Mouse (Mus musculus) liver, embryonic 13.5 days (tissue): ENCODE data around the gene Slc12a5. TPM values are rescaled to one million over a fixed set of nuclear protein-coding genes. Genes with fewer than 3 reads are reported as not detected.
A peak's percentile ranks its signal among the peaks of the same experiment; 100 is the strongest.

ENCODE experiments used
- ATAC-seq: fragments of 200-750 bp; cut with Nextera tagmentation; 2 replicates; pipeline ENCODE4 v1.8.0; 2017; ENCODE audit warnings: low read depth, mild to moderate bottlenecking, moderate number of reproducible peaks, moderate library complexity
- DNase-seq: peaks from one replicate; pipeline ENCODE4 v3.0.0; 2022
- H3K27ac ChIP-seq: fragments of 300-500 bp; sonication (generic); 2 replicates; pipeline ENCODE4 v1.5.1; 2015; ENCODE audit warnings: moderate library complexity, mild to moderate bottlenecking, inconsistent platforms
- H3K27me3 ChIP-seq: fragments of 300-500 bp; sonication (generic); 2 replicates; pipeline ENCODE4 v1.6.1; 2015; ENCODE audit warnings: mild to moderate bottlenecking, inconsistent platforms
- H3K36me3 ChIP-seq: fragments of 300-500 bp; sonication (generic); 2 replicates; pipeline ENCODE4 v1.6.1; 2015; ENCODE audit warnings: mild to moderate bottlenecking, inconsistent platforms
- H3K4me1 ChIP-seq: fragments of 300-500 bp; sonication (generic); replicated peaks from 2 replicates; pipeline ENCODE4 v1.6.1; 2015; ENCODE audit warnings: inconsistent platforms
- H3K4me2 ChIP-seq: fragments of 300-500 bp; sonication (generic); 2 replicates; pipeline ENCODE4 v1.6.1; 2015; ENCODE audit warnings: inconsistent platforms, mild to moderate bottlenecking, moderate library complexity
- H3K4me3 ChIP-seq: fragments of 300-500 bp; sonication (generic); replicated peaks from 2 replicates; pipeline ENCODE4 v1.5.1; 2015; ENCODE audit warnings: mild to moderate bottlenecking, inconsistent platforms
- H3K9ac ChIP-seq: fragments of 300-500 bp; sonication (generic); 2 replicates; pipeline ENCODE4 v1.6.1; 2015; ENCODE audit warnings: mild to moderate bottlenecking, inconsistent platforms
- H3K9me3 ChIP-seq: fragments of 300-500 bp; sonication (generic); replicated peaks from 2 replicates; pipeline ENCODE4 v1.6.1; 2016; ENCODE audit warnings: inconsistent platforms
- WGBS: fragments of 180-500 bp; shearing (Covaris S2); methylation state at CpG from one replicate; pipeline ENCODE4 v1.1.7; 2015; ENCODE audit not compliant: insufficient replicate concordance; 5-methylcytosine and 5-hydroxymethylcytosine counted together
- polyA plus RNA-seq: library from polyadenylated mRNA; unstranded; fragments of >200 nt; fragmentation: Nextera tagmentation; extraction: Ambion mirVana; gene quantifications from 2 replicates; pipeline ENCODE4 v1.2.1, GENCODE M21; 2015

Slc12a5 gene
- polyA plus RNA-seq, 1 experiment from 2014 or later, result 0.18 TPM

DNA sequence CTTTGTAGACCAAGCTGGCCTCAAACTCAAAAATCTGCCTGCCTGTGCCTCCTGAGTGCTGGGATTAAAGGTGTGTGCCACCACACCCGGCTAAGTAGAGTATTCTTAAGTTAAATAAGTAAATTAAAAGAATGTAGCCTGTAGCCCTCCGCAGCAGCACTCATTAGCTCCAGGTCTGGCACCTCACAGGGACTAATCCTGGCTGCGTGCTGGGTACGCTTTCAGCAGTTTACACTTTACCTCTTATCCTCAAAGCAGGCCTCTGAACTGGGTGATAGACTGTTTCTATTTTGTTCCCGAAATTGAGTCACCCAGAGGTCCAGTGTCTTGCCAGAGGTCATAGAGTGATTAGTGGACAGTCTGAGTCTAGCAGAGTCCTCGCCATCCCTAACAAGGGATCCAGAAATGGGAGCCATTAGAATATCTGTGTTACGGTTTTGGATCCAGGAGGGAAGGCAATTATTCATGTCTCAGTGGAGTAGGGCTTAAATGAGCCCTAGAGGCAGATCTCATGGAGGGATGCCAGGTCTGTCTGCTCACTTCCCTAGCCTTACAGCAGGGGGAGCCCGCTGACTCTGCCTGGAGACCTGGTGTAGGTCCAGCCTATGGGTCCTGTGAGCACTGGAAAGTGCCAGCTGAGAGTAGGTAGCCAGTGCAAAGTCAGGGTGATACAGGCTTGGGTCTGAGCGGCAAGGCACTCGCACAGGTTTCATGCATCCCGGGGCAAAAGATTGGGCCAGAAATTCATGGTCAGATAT is 36.3 kb upstream of the Slc12a5 start:
- ATAC-seq (peak; percentile 57; the same call in 1 of the 2 replicates), DNase-seq (peak; percentile 56)
- no peak overlapping the region for H3K4me3 ChIP-seq
- peaks cover 5% of the 10 kb centered on the region; the same call in 1 of the 2 replicates for H3K36me3 ChIP-seq
- H3K4me1 ChIP-seq, result no peaks in the 10 kb centered on the region
- no peak overlapping the region for H3K4me2 ChIP-seq
- H3K9ac ChIP-seq, result no peak overlapping the region
- H3K27ac ChIP-seq, result no peak overlapping the region
- peaks cover 19% of the 10 kb centered on the region for H3K27me3 ChIP-seq
- WGBS, result 34% methylated on average over 11 of the region's 11 CpGs
- H3K9me3 ChIP-seq, result no peaks in the 10 kb centered on the region

- 47% methylated on average over 11 of the region's 11 CpGs for WGBS
- no peaks in the 10 kb centered on the region for H3K9me3 ChIP-seq
- H3K4me1 ChIP-seq, result no peaks in the 10 kb centered on the region
- DNase-seq, result no peak
- H3K4me2 ChIP-seq, result no peak overlapping the region
- H3K27ac ChIP-seq, result no peak overlapping the region
- H3K4me3 ChIP-seq, result no peak overlapping the region
- peaks cover 66% of the 10 kb centered on the region for H3K27me3 ChIP-seq
- H3K36me3 ChIP-seq, result no peaks in the 10 kb centered on the region
- no peak for ATAC-seq
- no peak overlapping the region for H3K9ac ChIP-seq
Measured at GRCm38 (mm10) chr2:164930706-164931581, 29.7 kb upstream of the Slc12a5 start.

- WGBS, result 24% methylated on average over 10 of the region's 10 CpGs
- peaks cover 78% of the 10 kb centered on the region for H3K27me3 ChIP-seq
Measured at GRCm38 (mm10) chr2:164933534-164933933, 27.1 kb upstream of the Slc12a5 start.

GRCm38 (mm10) chr2:164935991-164936390 is 24.6 kb upstream of the Slc12a5 start:
- no peak overlapping the region for H3K9ac ChIP-seq
- WGBS, result 58% methylated on average over 4 of the region's 4 CpGs
- H3K27me3 ChIP-seq, result peaks cover 89% of the 10 kb centered on the region
- H3K4me1 ChIP-seq, result peaks cover 12% of the 10 kb centered on the region
- H3K36me3 ChIP-seq, result no peaks in the 10 kb centered on the region
- no peak overlapping the region for H3K4me3 ChIP-seq
- ATAC-seq, result no peak
- H3K9me3 ChIP-seq, result no peaks in the 10 kb centered on the region
- DNase-seq, result no peak
- H3K27ac ChIP-seq, result no peak overlapping the region
- H3K4me2 ChIP-seq, result no peak overlapping the region

More at GRCm38 (mm10) chr2:164933534-164933933, 27.1 kb upstream of the Slc12a5 start:
- H3K4me3 ChIP-seq, result no peak overlapping the region
- no peaks in the 10 kb centered on the region for H3K36me3 ChIP-seq
- H3K4me2 ChIP-seq, result no peak overlapping the region
- peaks cover 6% of the 10 kb centered on the region for H3K4me1 ChIP-seq
- no peak overlapping the region for H3K9ac ChIP-seq
- DNase-seq (no peak), ATAC-seq (no peak)
- H3K9me3 ChIP-seq, result no peaks in the 10 kb centered on the region
- no peak overlapping the region for H3K27ac ChIP-seq

GRCm38 (mm10) chr2:164938146-164939091 is 22.2 kb upstream of the Slc12a5 start:
- peak overlapping the region; percentile 30 for H3K4me3 ChIP-seq
- H3K9me3 ChIP-seq, result no peaks in the 10 kb centered on the region
- WGBS, result 4% methylated on average over 39 of the region's 39 CpGs
- no peak for DNase-seq
- H3K36me3 ChIP-seq, result no peaks in the 10 kb centered on the region
- ATAC-seq, result peak; percentile 57; the same call in 1 of the 2 replicates
- no peak overlapping the region for H3K9ac ChIP-seq
- H3K27ac ChIP-seq, result no peak overlapping the region
- peak overlapping the region; percentile 50 for H3K4me2 ChIP-seq
- H3K27me3 ChIP-seq, result peaks cover 86% of the 10 kb centered on the region
- peaks cover 12% of the 10 kb centered on the region for H3K4me1 ChIP-seq

GRCm38 (mm10) chr2:164939106-164939505 is 21.5 kb upstream of the Slc12a5 start:
- Histone ChIP-seq H3K36me3 (no peaks in the 10 kb centered on the region), H3K4me2 (peak overlapping the region; percentile 50), H3K4me3 (peak overlapping the region; percentile 30), H3K9me3 (no peaks in the 10 kb centered on the region), H3K9ac (no peak overlapping the region), H3K4me1 (peaks cover 12% of the 10 kb centered on the region), H3K27ac (no peak overlapping the region), H3K27me3 (peaks cover 89% of the 10 kb centered on the region)
- DNase-seq (no peak), ATAC-seq (no peak)
- 6% methylated on average over 11 of the region's 11 CpGs for WGBS

DNA sequence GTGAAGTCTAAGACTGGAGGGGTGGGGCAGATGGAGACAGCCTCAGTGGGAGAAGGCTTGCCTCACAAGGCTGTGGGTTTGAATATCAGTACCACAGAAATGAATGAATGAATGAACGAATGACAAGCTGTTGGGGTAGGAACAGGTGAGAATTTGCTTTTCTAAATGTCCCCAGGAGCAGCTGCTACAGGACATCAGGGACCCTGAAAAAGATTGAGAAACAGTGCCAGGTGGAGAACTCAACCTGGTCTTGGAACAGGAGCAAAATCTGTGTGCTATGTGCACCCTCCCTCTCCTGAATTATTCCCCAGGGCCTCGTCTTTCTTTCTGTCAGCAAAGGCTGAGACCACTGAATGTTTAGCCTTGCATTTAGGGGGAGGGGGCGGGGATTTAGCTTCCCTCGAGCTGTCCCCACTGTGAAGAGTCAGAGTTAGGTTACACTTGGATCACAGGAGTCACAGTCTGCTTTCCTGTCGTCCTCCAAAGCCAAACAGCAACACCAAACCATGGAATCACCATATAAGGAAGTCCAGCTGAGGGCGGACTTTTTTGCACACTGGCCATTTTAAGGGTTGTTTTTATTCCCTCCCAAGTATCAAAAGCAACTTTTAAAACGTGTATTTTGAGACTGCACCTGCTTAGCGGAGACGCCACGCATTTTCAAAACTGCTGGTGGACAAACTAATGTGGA is 20.3 kb upstream of the Slc12a5 start, which contains the start of gene Mmp9:
Mmp9 (plus strand) TSS at position 641 of the 691 bp plus-strand sequence.
- WGBS, result 16% methylated on average over 10 of the region's 10 CpGs
- no peak for ATAC-seq
- DNase-seq, result no peak
- H3K9ac ChIP-seq, result no peak within 1 kb of the TSS
- H3K4me1 ChIP-seq, result peaks cover 12% of the 10 kb centered on the region
- no peak within 1 kb of the TSS for H3K4me2 ChIP-seq
- H3K9me3 ChIP-seq, result no peaks in the 10 kb centered on the region
- no peaks in the 10 kb centered on the region for H3K36me3 ChIP-seq
- peaks cover 89% of the 10 kb centered on the region for H3K27me3 ChIP-seq
- no peak within 1 kb of the TSS for H3K27ac ChIP-seq
- no peak within 1 kb of the TSS for H3K4me3 ChIP-seq

DNA sequence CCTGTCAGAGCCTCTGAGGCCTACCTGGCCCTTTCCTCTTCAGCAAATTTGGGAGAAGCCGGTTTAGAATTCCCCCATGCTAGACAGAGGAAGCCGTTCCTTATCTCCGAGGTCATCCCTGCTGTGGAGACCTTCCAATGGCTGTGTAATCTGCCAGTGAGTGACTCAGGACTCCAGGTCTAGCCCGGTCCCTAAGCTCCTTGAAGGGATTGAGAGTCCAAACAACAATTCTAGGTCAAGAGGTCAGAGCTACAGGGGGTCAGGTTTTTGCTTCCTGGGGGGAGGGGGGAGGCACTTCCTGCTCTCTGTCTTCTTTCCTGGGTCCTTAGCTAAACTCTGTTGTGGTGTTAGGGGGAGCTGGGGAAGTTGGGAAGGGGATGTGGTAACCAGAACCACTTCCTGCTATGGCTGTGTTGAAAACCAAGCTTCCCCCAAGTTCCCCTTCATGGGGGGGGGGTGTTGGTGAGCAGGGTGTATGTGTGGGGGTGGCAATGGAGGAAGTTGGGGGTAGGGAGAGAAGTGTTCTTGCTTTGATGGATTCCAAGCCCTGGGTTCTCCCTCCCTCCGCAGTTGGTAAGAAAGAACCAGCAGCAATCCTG is 17.8 kb upstream of the Slc12a5 start:
- Histone ChIP-seq H3K9ac (no peak overlapping the region), H3K27me3 (peaks cover 87% of the 10 kb centered on the region), H3K4me2 (no peak overlapping the region), H3K4me1 (peaks cover 12% of the 10 kb centered on the region), H3K4me3 (no peak overlapping the region), H3K9me3 (no peaks in the 10 kb centered on the region), H3K36me3 (no peaks in the 10 kb centered on the region), H3K27ac (no peak overlapping the region)
- ATAC-seq, result peak; percentile 30; the same call in 1 of the 2 replicates
- 3% methylated on average over 5 of the region's 5 CpGs for WGBS
- no peak for DNase-seq

DNA sequence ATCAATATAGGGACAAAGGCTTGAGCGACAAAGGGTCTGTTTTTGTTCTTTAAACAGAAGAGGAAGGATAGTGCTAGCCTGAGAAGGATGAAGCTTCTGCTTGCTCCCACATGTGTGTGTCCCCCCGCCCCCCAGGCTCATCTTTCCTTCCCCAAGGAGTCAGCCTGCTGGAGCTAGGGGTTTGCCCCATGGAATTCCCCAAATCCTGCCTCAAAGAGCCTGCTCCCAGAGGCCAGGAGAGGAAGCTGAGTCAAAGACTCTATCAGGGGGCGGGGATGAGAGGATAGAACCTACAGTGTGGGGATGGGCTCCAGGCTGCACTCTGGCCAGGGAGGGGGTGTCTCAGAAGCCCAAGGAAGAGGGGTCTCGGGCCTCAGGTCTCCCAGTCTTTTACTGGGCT is 13.1 kb upstream of the Slc12a5 start:
- Histone ChIP-seq H3K4me3 (no peak overlapping the region), H3K27me3 (peaks cover 88% of the 10 kb centered on the region), H3K9ac (no peak overlapping the region), H3K36me3 (no peaks in the 10 kb centered on the region), H3K4me1 (peaks cover 15% of the 10 kb centered on the region), H3K4me2 (no peak overlapping the region), H3K9me3 (0 out of 2 replicates have a peak, but pooled peaks cover 4% of the 10 kb centered on the region), H3K27ac (no peak overlapping the region)
- no peak for DNase-seq
- no peak for ATAC-seq
- 20% methylated on average over 4 of the region's 4 CpGs for WGBS

GRCm38 (mm10) chr2:164947930-164948329 is 12.7 kb upstream of the Slc12a5 start:
- Histone ChIP-seq H3K4me3 (no peak overlapping the region), H3K9me3 (0 out of 2 replicates have a peak, but pooled peaks cover 4% of the 10 kb centered on the region), H3K4me1 (peaks cover 15% of the 10 kb centered on the region), H3K27ac (no peak overlapping the region), H3K4me2 (no peak overlapping the region), H3K27me3 (peaks cover 90% of the 10 kb centered on the region), H3K9ac (no peak overlapping the region), H3K36me3 (no peaks in the 10 kb centered on the region)
- DNase-seq (no peak), ATAC-seq (no peak)
- WGBS, result 4% methylated on average over 6 of the region's 7 CpGs
